Mouse (Mus musculus) heart, embryonic 12.5 days (tissue): ENCODE measurements around the gene 1700025G04Rik. TPM values are rescaled to one million over a fixed set of nuclear protein-coding genes. Genes with fewer than 3 reads are reported as not detected.
A peak's percentile ranks its signal among the peaks of the same experiment; 100 is the strongest.

Experiments
- ATAC-seq: fragments of 200-750 bp; cut with Nextera tagmentation; 2 replicates; pipeline ENCODE4 v1.8.0; 2017; ENCODE audit warnings: moderate TSS enrichment, moderate library complexity; ENCODE audit not compliant: insufficient number of reproducible peaks, low FRiP score
- H3K27ac ChIP-seq: fragments of 300-500 bp; sonication (generic); 2 replicates; pipeline ENCODE4 v1.5.1; 2016; ENCODE audit warnings: mild to moderate bottlenecking, moderate library complexity; ENCODE audit not compliant: poor library complexity, severe bottlenecking
- H3K27me3 ChIP-seq: fragments of 300-500 bp; sonication (generic); replicated peaks from 2 replicates; pipeline ENCODE4 v1.6.1; 2016; ENCODE audit warnings: mild to moderate bottlenecking, moderate library complexity
- H3K36me3 ChIP-seq: fragments of 300-500 bp; sonication (generic); 2 replicates; pipeline ENCODE4 v1.6.1; 2016; ENCODE audit warnings: mild to moderate bottlenecking, moderate library complexity
- H3K4me1 ChIP-seq: fragments of 300-500 bp; sonication (generic); replicated peaks from 2 replicates; pipeline ENCODE4 v1.6.1; 2016; ENCODE audit warnings: mild to moderate bottlenecking
- H3K4me2 ChIP-seq: fragments of 300-500 bp; sonication (generic); 2 replicates; pipeline ENCODE4 v1.6.1; 2016; ENCODE audit warnings: mild to moderate bottlenecking, moderate library complexity
- H3K4me3 ChIP-seq: fragments of 300-500 bp; sonication (generic); 2 replicates; pipeline ENCODE4 v1.5.1; 2016; ENCODE audit warnings: mild to moderate bottlenecking
- H3K9ac ChIP-seq: fragments of 300-500 bp; sonication (generic); 2 replicates; pipeline ENCODE4 v1.6.1; 2016; ENCODE audit warnings: mild to moderate bottlenecking, moderate library complexity
- H3K9me3 ChIP-seq: fragments of 300-500 bp; sonication (generic); replicated peaks from 2 replicates; pipeline ENCODE4 v1.6.1; 2016; ENCODE audit warnings: mild to moderate bottlenecking, moderate library complexity
- WGBS: fragments of 180-500 bp; shearing (Covaris S2); methylation state at CpG from one replicate; pipeline ENCODE4 v1.1.7; 2016; 5-methylcytosine and 5-hydroxymethylcytosine counted together
- polyA plus RNA-seq: library from polyadenylated mRNA; unstranded; fragments of >200 nt; fragmentation: Nextera tagmentation; extraction: Ambion mirVana; gene quantifications from 2 replicates; pipeline ENCODE4 v1.2.1, GENCODE M21; 2016

The 1700025G04Rik gene
- polyA plus RNA-seq, 1 experiment from 2014 or later: 28.4 TPM

GRCm38 (mm10) chr1:152050037-152050436 is 39.9 kb downstream of the 1700025G04Rik start:
- H3K36me3 ChIP-seq: no peaks in the 10 kb centered on the region
- 29% methylated on average over 7 of the region's 7 CpGs for WGBS

DNA sequence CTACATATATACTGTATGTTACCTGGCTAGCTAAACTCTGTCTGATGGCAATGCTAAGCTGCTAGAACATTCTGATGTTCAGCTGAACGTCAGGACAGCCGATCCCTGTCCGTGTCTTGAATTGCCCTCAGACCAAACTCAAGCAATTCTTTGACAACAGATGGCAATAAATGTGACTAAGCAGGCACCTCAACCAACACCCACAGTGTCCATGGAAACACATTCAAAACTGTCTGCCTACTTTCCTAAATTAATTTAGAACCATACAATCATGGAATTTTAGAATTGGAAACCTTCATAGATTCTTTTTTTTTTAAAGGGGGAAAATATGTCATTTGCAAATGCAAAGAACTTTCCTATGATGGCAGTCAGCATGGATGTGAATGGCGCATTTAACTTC is 41.6 kb downstream of the 1700025G04Rik start:
- no peak overlapping the region for H3K4me2 ChIP-seq
- 86% methylated on average over 4 of the region's 4 CpGs for WGBS
- no peak overlapping the region for H3K9ac ChIP-seq
- no peaks in the 10 kb centered on the region for H3K27me3 ChIP-seq
- H3K36me3 ChIP-seq: no peaks in the 10 kb centered on the region
- ATAC-seq: no peak
- H3K27ac ChIP-seq: no peak overlapping the region
- peaks cover 55% of the 10 kb centered on the region for H3K4me1 ChIP-seq
- no peak overlapping the region for H3K4me3 ChIP-seq
- no peaks in the 10 kb centered on the region for H3K9me3 ChIP-seq

More at GRCm38 (mm10) chr1:152050037-152050436, 39.9 kb downstream of the 1700025G04Rik start:
- no peaks in the 10 kb centered on the region for H3K27me3 ChIP-seq
- H3K9ac ChIP-seq: no peak overlapping the region
- ATAC-seq: no peak
- peak overlapping the region; percentile 16; the same call in 1 of the 2 replicates for H3K27ac ChIP-seq
- H3K9me3 ChIP-seq: no peaks in the 10 kb centered on the region
- H3K4me2 ChIP-seq: peak overlapping the region; percentile 4; the same call in 1 of the 2 replicates
- no peak overlapping the region for H3K4me3 ChIP-seq
- H3K4me1 ChIP-seq: peaks cover 60% of the 10 kb centered on the region

DNA sequence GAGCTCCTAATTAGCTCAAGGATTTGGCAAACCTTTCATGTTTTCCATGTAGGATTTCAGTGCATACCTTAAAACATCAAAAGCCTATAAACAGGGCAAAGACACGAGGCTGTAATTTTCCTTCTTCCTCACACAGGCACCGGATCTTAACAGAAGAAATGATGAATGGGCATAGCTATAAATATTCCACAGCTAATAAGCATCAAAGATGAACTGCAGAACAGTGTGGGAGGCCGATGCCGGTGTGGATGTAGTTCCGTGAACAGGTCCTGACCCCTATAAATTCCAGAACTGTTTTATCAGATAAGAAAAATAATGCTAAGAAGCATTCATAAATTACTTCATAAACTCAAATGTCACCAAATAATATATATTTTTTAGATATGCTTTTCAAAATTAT is 42.5 kb downstream of the 1700025G04Rik start:
- H3K4me3 ChIP-seq: no peak overlapping the region
- H3K4me1 ChIP-seq: peaks cover 47% of the 10 kb centered on the region
- no peak overlapping the region for H3K9ac ChIP-seq
- no peaks in the 10 kb centered on the region for H3K27me3 ChIP-seq
- H3K36me3 ChIP-seq: no peaks in the 10 kb centered on the region
- no peak overlapping the region for H3K4me2 ChIP-seq
- H3K9me3 ChIP-seq: no peaks in the 10 kb centered on the region
- no peak for ATAC-seq
- H3K27ac ChIP-seq: no peak overlapping the region
- 64% methylated on average over 5 of the region's 5 CpGs for WGBS

DNA sequence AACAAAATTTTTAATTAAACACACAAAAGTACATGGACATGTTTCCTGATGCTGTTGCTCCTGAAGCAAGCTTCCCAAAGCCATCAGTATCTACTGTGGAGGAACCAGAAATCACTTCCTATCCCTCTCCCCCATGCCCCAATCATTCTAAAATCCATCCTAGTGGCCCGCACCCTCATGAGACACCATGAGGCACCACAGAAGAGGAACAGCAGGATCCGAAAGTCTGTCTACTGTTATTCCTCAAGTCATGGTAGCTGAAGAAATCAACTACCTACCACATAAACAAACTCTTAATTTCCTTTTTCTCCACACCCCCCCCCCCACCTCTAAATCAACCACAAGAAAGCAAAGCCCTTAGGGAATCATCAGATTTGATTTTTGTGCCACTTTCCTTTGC is 46.5 kb downstream of the 1700025G04Rik start:
- Histone ChIP-seq H3K27me3 (no peaks in the 10 kb centered on the region), H3K4me2 (no peak overlapping the region), H3K9ac (no peak overlapping the region), H3K27ac (no peak overlapping the region), H3K4me3 (no peak overlapping the region), H3K4me1 (peaks cover 35% of the 10 kb centered on the region), H3K9me3 (no peaks in the 10 kb centered on the region), H3K36me3 (no peaks in the 10 kb centered on the region)
- WGBS: 88% methylated on average over 2 of the region's 2 CpGs
- ATAC-seq: no peak

- 70% methylated on average over 3 of the region's 3 CpGs for WGBS
- H3K27ac ChIP-seq: no peak overlapping the region
- no peak overlapping the region for H3K4me3 ChIP-seq
- H3K36me3 ChIP-seq: no peaks in the 10 kb centered on the region
- H3K9me3 ChIP-seq: no peaks in the 10 kb centered on the region
- ATAC-seq: no peak
- H3K4me2 ChIP-seq: no peak overlapping the region
- H3K4me1 ChIP-seq: peaks cover 42% of the 10 kb centered on the region
- no peak overlapping the region for H3K9ac ChIP-seq
- H3K27me3 ChIP-seq: no peaks in the 10 kb centered on the region
Measured at GRCm38 (mm10) chr1:152042409-152042808, 47.5 kb downstream of the 1700025G04Rik start.

GRCm38 (mm10) chr1:152041005-152041404 is 48.9 kb downstream of the 1700025G04Rik start:
- WGBS: 82% methylated on average over 4 of the region's 4 CpGs
- Histone ChIP-seq H3K9ac (no peak overlapping the region), H3K27ac (no peak overlapping the region), H3K36me3 (no peaks in the 10 kb centered on the region), H3K4me3 (no peak overlapping the region), H3K27me3 (no peaks in the 10 kb centered on the region), H3K4me2 (no peak overlapping the region), H3K9me3 (no peaks in the 10 kb centered on the region), H3K4me1 (peaks cover 53% of the 10 kb centered on the region)
- no peak for ATAC-seq

DNA sequence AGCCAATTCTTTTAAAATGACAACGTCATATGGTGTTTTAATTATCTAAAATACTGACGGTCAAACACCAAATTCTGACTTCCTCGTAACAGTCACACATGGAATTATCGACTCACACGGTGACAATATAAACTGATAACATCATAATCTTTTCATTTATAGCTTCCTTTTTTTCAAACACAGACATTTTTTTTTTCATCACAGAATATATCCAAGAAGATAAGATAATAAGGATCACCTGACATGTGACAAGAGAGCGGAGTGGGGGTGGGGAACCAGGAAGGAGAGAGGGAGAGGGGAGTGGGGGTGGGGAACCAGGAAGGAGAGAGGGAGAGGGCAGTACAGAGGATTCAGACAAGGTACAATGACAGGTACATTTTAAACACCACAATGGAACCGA is 49.9 kb downstream of the 1700025G04Rik start:
- 76% methylated on average over 7 of the region's 7 CpGs for WGBS
- Histone ChIP-seq H3K27me3 (no peaks in the 10 kb centered on the region), H3K9ac (no peak overlapping the region), H3K27ac (no peak overlapping the region), H3K4me1 (peaks cover 56% of the 10 kb centered on the region), H3K36me3 (no peaks in the 10 kb centered on the region), H3K9me3 (no peaks in the 10 kb centered on the region), H3K4me2 (no peak overlapping the region), H3K4me3 (no peak overlapping the region)
- no peak for ATAC-seq

DNA sequence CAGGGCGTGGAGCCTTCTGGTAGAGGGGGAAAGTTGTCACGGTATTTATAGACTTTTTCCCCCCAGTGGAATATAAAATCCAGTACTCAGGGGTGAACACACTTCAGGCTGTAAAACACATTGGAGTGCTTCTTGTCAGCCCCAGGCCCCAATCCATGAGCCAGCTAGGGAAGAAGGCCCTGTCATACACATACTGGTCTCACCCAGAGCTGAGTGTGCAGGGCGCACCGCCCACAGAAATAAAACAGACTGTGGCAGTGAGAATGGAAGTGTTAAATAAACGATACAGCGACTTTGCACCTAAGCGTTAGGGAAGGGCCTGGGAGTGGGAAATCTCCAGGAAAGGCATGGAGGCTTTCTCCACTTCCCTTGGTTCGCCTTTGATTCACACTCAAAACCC is 50.3 kb downstream of the 1700025G04Rik start:
- H3K4me2 ChIP-seq: no peak overlapping the region
- H3K4me3 ChIP-seq: no peak overlapping the region
- no peak overlapping the region for H3K9ac ChIP-seq
- no peaks in the 10 kb centered on the region for H3K9me3 ChIP-seq
- 58% methylated on average over 8 of the region's 8 CpGs for WGBS
- H3K27ac ChIP-seq: no peak overlapping the region
- H3K4me1 ChIP-seq: peaks cover 59% of the 10 kb centered on the region
- no peak for ATAC-seq
- H3K36me3 ChIP-seq: no peaks in the 10 kb centered on the region
- no peaks in the 10 kb centered on the region for H3K27me3 ChIP-seq

DNA sequence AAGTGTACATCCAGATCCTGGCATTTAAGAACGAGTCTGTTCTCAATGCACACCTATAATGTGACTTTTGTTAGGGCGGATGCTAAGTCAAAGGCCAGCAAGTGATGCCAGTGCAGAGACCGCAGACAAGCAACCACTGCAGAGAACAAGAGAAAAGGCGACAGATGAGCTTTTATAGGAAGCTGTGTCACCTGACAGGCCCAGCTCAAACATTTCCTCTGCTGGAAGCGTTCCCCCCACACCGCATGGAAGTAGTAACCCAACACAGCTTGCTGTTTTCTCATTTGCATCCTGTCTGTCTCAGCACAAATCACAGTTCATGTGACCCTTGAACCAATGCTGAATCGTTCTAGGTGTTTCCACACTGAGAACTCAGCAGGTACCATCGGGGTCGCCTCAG is 51.8 kb downstream of the 1700025G04Rik start:
- Histone ChIP-seq H3K4me1 (peaks cover 55% of the 10 kb centered on the region), H3K36me3 (no peaks in the 10 kb centered on the region), H3K27ac (no peak overlapping the region), H3K9me3 (no peaks in the 10 kb centered on the region), H3K9ac (no peak overlapping the region), H3K4me3 (no peak overlapping the region), H3K27me3 (no peaks in the 10 kb centered on the region), H3K4me2 (no peak overlapping the region)
- no peak for ATAC-seq
- WGBS: 72% methylated on average over 9 of the region's 9 CpGs

GRCm38 (mm10) chr1:152037589-152037988 is 52.3 kb downstream of the 1700025G04Rik start:
- H3K4me1 ChIP-seq: peaks cover 55% of the 10 kb centered on the region
- no peak for ATAC-seq

GRCm38 (mm10) chr1:152034766-152035165 is 55.2 kb downstream of the 1700025G04Rik start:
- no peak overlapping the region for H3K4me2 ChIP-seq

More at GRCm38 (mm10) chr1:152037589-152037988, 52.3 kb downstream of the 1700025G04Rik start:
- no peak overlapping the region for H3K4me2 ChIP-seq
- no peak overlapping the region for H3K4me3 ChIP-seq
- peaks cover 2% of the 10 kb centered on the region; the same call in 1 of the 2 replicates for H3K9me3 ChIP-seq
- no peak overlapping the region for H3K27ac ChIP-seq
- no peaks in the 10 kb centered on the region for H3K27me3 ChIP-seq
- 31% methylated on average over 4 of the region's 4 CpGs for WGBS
- no peak overlapping the region for H3K9ac ChIP-seq
- no peaks in the 10 kb centered on the region for H3K36me3 ChIP-seq

DNA sequence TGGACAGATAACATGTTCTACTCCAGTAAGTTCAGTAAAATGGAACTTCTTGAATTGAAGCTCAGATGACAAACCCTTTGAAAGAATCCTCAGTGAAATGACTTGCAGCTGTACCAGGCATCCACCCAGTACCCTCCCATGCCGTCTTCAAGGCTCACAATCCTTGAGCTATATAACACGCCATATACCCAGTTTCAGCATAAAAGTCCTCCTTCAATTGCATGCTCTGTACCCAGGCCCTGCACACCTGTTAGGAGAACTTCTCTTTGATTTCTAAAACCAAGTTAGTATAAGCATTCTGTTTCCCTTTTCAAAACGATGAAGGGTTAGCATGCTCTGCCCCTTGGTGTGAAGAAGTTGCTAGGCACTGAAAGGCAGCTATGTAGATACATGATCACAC is 56.2 kb downstream of the 1700025G04Rik start:
- Histone ChIP-seq H3K27ac (no peak overlapping the region), H3K4me2 (no peak overlapping the region), H3K4me3 (no peak overlapping the region), H3K9me3 (peaks cover 6% of the 10 kb centered on the region; the same call in 1 of the 2 replicates), H3K9ac (no peak overlapping the region), H3K4me1 (peaks cover 34% of the 10 kb centered on the region), H3K36me3 (no peaks in the 10 kb centered on the region), H3K27me3 (no peaks in the 10 kb centered on the region)
- ATAC-seq: no peak
- 83% methylated on average over 3 of the region's 3 CpGs for WGBS

More at GRCm38 (mm10) chr1:152034766-152035165, 55.2 kb downstream of the 1700025G04Rik start:
- H3K4me3 ChIP-seq: no peak overlapping the region
- ATAC-seq: no peak
- H3K9ac ChIP-seq: no peak overlapping the region
- H3K27ac ChIP-seq: no peak overlapping the region
- 58% methylated on average over 7 of the region's 7 CpGs for WGBS
- peaks cover 40% of the 10 kb centered on the region for H3K4me1 ChIP-seq
- H3K36me3 ChIP-seq: no peaks in the 10 kb centered on the region
- no peaks in the 10 kb centered on the region for H3K27me3 ChIP-seq
- H3K9me3 ChIP-seq: peaks cover 6% of the 10 kb centered on the region; the same call in 1 of the 2 replicates
